Mouse (Mus musculus) liver, embryonic 14.5 days (tissue): ENCODE results near the gene Taf4. TPM values are rescaled to one million over a fixed set of nuclear protein-coding genes. Genes with fewer than 3 reads are reported as not detected.
A peak's percentile ranks its signal among the peaks of the same experiment; 100 is the strongest.

ENCODE experiments used
- ATAC-seq: fragments of 200-750 bp; cut with Nextera tagmentation; 2 replicates; pipeline ENCODE4 v1.8.0; 2017; ENCODE audit warnings: moderate number of reproducible peaks, mild to moderate bottlenecking, moderate library complexity; ENCODE audit not compliant: insufficient read depth
- DNase-seq, 3 experiments: peaks; one replicate each; pipeline ENCODE4 v3.0.0-alpha.2; 2012 to 2013; ENCODE audit warnings: low read depth in 3 of 3, low spot score in 3 of 3
- H3K27ac ChIP-seq: fragments of 300-500 bp; sonication (generic); 2 replicates; pipeline ENCODE4 v1.5.1; 2014; ENCODE audit warnings: moderate library complexity, mild to moderate bottlenecking, control low read depth, inconsistent platforms
- H3K27me3 ChIP-seq: fragments of 300-500 bp; sonication (generic); 2 replicates; pipeline ENCODE4 v1.6.1; 2014; ENCODE audit warnings: mild to moderate bottlenecking, low read length, moderate library complexity; ENCODE audit not compliant: control insufficient read depth, insufficient read depth
- H3K36me3 ChIP-seq: fragments of 300-500 bp; sonication (generic); replicated peaks from 2 replicates; pipeline ENCODE4 v1.6.1; 2014; ENCODE audit warnings: low read depth; ENCODE audit not compliant: control insufficient read depth, insufficient read depth
- H3K4me1 ChIP-seq, 2 experiments: fragments of 200-500 bp in 1 of 2; fragments of 300-500 bp in 1 of 2; sonication (generic) in 1 of 2; replicated peaks; 2 replicates each; pipeline ENCODE4 v1.6.1; 2012 to 2014; ENCODE audit warnings: antibody characterized with exemption in 1 of 2, inconsistent platforms in 1 of 2, low read length in 1 of 2; ENCODE audit not compliant: control insufficient read depth in 2 of 2, insufficient read depth in 2 of 2
- H3K4me2 ChIP-seq: fragments of 300-500 bp; sonication (generic); 2 replicates; pipeline ENCODE4 v1.6.1; 2014; ENCODE audit warnings: low read depth, mild to moderate bottlenecking, control low read depth, moderate library complexity
- H3K4me3 ChIP-seq, 2 experiments: fragments of 200-500 bp in 1 of 2; fragments of 300-500 bp in 1 of 2; sonication (generic) in 1 of 2; 2 replicates each; pipeline ENCODE4 v1.5.1; 2012 to 2014; ENCODE audit warnings: low read depth in 2 of 2, low read length in 2 of 2, mild to moderate bottlenecking in 2 of 2, control low read depth in 1 of 2, inconsistent platforms in 1 of 2, moderate library complexity in 1 of 2; ENCODE audit not compliant: insufficient read depth in 1 of 2
- H3K9ac ChIP-seq: fragments of 300-500 bp; sonication (generic); replicated peaks from 2 replicates; pipeline ENCODE4 v1.6.1; 2014; ENCODE audit warnings: mild to moderate bottlenecking, control low read depth, moderate library complexity
- H3K9me3 ChIP-seq: fragments of 300-500 bp; sonication (generic); 2 replicates; pipeline ENCODE4 v1.6.1; 2016; ENCODE audit warnings: low read length, mixed read lengths; ENCODE audit not compliant: control insufficient read depth
- CTCF ChIP-seq: IDR thresholded peaks from 2 replicates; pipeline ENCODE4 v1.5.1; 2016; ENCODE audit warnings: antibody characterized with exemption, low read depth, control low read depth
- EP300 ChIP-seq: IDR thresholded peaks from 2 replicates; pipeline ENCODE4 v1.6.1; 2016; ENCODE audit warnings: antibody characterized with exemption, low read depth
- WGBS: fragments of 180-500 bp; shearing (Covaris S2); extraction: QIAGEN DNeasy Blood & Tissue Kit; methylation state at CpG from one replicate; pipeline ENCODE4 v1.1.7; 2014; ENCODE audit not compliant: insufficient replicate concordance; 5-methylcytosine and 5-hydroxymethylcytosine counted together
- polyA plus RNA-seq, 2 experiments: library from polyadenylated mRNA; depleted of rRNA in 1 of 2; stranded (reverse) in 1 of 2; unstranded in 1 of 2; fragments of >200 nt; fragmentation: Nextera tagmentation in 1 of 2; extraction: Ambion mirVana in 1 of 2; gene quantifications; 2 replicates each; pipeline versions ENCODE4 v1.2.1 to v1.2.3; 2012 to 2014

Gene Taf4
- polyA plus RNA-seq, 2 experiments: 2.3 to 5.7 TPM

DNA sequence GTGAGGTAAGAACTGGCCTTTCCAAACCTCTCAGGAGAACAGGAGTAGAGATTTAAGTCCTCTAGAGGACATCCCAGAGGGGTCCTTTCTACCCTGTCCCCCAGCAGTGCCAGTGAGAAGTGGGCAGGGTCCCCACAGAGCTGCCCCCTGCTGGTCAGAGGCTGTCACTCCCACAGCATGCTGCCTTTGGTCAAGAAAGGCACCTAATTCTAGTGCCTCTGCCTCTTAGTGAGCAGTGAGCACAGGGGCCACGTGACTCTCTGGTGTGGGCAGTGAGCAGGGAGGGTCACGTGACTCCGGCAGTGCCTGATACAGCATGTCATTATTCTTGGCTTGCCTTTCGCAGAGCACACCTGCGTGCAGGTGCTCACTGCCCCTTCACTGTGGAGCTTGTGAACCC, 103.1 kb downstream of the Taf4 start:
- H3K27ac ChIP-seq: no peak overlapping the region
- DNase-seq (no peak), ATAC-seq (no peak)
- H3K4me2 ChIP-seq: no peak overlapping the region
- no peak overlapping the region for H3K9ac ChIP-seq
- no peaks in the 10 kb centered on the region for H3K4me1 ChIP-seq
- WGBS: 38% methylated on average over 5 of the region's 5 CpGs
- no peaks in the 10 kb centered on the region for H3K27me3 ChIP-seq
- H3K36me3 ChIP-seq: no peaks in the 10 kb centered on the region
- no peak for TF ChIP-seq EP300
- TF ChIP-seq CTCF: peak; percentile 70
- no peaks in the 10 kb centered on the region for H3K9me3 ChIP-seq
- no peak overlapping the region for H3K4me3 ChIP-seq

DNA sequence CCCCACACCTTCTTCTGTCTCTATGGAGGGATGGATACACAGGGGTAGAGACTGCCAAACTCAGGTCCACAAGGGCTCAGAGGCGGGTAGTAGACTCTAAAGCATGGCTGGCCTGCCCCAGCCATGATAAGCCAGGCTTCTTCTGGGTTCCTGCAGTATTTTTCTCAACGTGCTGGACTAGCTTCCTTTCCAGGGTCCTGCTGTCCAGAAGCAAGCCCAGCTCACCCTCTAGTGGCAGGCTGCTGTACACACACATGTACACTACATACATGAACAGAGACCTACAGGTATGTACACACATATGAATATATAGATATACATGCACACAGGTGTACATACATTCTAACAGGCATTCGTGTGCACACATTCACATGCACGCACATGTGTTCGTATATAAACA, 103.7 kb downstream of the Taf4 start:
- no peak overlapping the region for H3K4me3 ChIP-seq
- H3K36me3 ChIP-seq: no peaks in the 10 kb centered on the region
- no peak for ATAC-seq
- no peaks in the 10 kb centered on the region for H3K9me3 ChIP-seq
- WGBS: 59% methylated on average over 5 of the region's 5 CpGs
- H3K4me2 ChIP-seq: no peak overlapping the region
- no peaks in the 10 kb centered on the region for H3K27me3 ChIP-seq
- H3K9ac ChIP-seq: no peak overlapping the region
- H3K27ac ChIP-seq: no peak overlapping the region
- DNase-seq: no peak
- TF ChIP-seq CTCF (peak; percentile 30), EP300 (no peak)
- no peaks in the 10 kb centered on the region for H3K4me1 ChIP-seq

DNA sequence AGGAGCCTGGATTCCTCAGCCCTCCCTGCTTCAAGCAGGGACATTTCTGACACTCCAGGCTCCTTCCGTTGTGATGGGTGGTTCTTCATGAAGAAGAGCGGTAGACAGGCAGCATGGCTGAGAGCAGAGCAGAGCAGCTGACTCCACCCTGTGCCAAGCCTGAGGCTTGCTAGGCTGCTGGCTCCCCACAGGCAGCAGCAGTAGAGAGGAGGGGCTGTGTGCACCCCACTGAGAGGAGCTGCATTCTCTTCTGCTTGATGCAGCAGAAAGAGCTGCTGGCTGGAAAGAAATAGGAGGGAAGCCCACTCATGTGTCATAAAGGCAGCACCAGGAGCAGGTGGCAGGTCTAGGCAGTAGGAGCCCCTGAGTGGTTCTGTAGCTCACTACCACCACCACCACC, 106.6 kb downstream of the Taf4 start:
- 9% methylated on average over 2 of the region's 2 CpGs for WGBS
- no peak overlapping the region for H3K9ac ChIP-seq
- DNase-seq (no peak), ATAC-seq (no peak)
- H3K27me3 ChIP-seq: no peaks in the 10 kb centered on the region
- H3K36me3 ChIP-seq: no peaks in the 10 kb centered on the region
- H3K4me1 ChIP-seq: no peaks in the 10 kb centered on the region
- no peak overlapping the region for H3K27ac ChIP-seq
- no peak overlapping the region for H3K4me2 ChIP-seq
- no peaks in the 10 kb centered on the region for H3K9me3 ChIP-seq
- TF ChIP-seq CTCF (no peak), EP300 (no peak)
- no peak overlapping the region for H3K4me3 ChIP-seq

DNA sequence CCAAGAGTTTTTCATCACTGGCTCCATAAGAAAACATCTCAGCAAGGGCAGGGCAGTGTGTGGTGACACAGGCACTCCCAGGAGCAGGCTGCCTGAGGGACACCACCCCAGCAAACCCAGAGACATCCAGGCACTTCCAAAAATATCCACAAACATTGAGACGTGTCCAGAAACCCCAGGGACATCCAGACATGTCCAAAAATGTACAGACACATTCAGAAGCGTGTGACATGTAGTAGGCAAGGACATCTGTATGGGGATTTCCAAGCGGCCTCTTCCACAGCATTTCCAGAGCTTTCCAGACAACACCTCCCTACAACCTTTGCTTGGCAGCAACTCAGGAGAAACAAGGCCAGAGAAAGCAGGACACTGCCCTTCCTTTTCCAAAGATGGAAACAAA, 108.8 kb downstream of the Taf4 start:
- no peak overlapping the region for H3K4me2 ChIP-seq
- H3K27me3 ChIP-seq: no peaks in the 10 kb centered on the region
- no peak overlapping the region for H3K27ac ChIP-seq
- H3K4me1 ChIP-seq: no peaks in the 10 kb centered on the region
- no peak for DNase-seq
- WGBS: 43% methylated on average over 3 of the region's 3 CpGs
- no peaks in the 10 kb centered on the region for H3K9me3 ChIP-seq
- no peak overlapping the region for H3K9ac ChIP-seq
- H3K4me3 ChIP-seq: no peak overlapping the region
- no peak for TF ChIP-seq EP300
- TF ChIP-seq CTCF: no peak
- no peaks in the 10 kb centered on the region for H3K36me3 ChIP-seq
- ATAC-seq: no peak

DNA sequence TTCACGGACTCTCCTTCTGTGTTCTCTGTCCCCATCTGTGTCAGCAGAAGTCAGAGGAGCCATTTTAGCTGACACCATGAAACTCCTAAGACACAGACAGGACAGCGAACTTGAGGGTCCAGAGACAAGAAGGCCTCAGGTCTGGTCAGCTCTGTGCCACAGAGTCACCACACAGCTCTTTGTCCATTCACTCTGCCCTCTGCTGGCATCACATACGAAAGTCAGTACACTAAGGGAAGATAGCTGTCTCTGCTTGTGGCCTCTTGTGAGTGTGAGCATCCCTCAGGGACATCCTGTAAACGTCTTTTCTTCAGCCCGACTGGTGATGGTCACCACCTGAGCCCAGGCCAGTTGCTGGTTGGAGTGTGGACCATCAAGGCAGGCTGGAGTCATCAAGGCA, 111.3 kb downstream of the Taf4 start:
- Histone ChIP-seq H3K4me3 (no peak overlapping the region), H3K9ac (no peak overlapping the region), H3K9me3 (no peaks in the 10 kb centered on the region), H3K4me2 (no peak overlapping the region), H3K27me3 (no peaks in the 10 kb centered on the region), H3K4me1 (no peaks in the 10 kb centered on the region), H3K36me3 (no peaks in the 10 kb centered on the region), H3K27ac (no peak overlapping the region)
- WGBS: 47% methylated on average over 5 of the region's 5 CpGs
- no peak for ATAC-seq
- 0 out of 2 replicates have a peak, but pooled peaks have one; percentile 9 for TF ChIP-seq CTCF
- TF ChIP-seq EP300: no peak
- no peak for DNase-seq

DNA sequence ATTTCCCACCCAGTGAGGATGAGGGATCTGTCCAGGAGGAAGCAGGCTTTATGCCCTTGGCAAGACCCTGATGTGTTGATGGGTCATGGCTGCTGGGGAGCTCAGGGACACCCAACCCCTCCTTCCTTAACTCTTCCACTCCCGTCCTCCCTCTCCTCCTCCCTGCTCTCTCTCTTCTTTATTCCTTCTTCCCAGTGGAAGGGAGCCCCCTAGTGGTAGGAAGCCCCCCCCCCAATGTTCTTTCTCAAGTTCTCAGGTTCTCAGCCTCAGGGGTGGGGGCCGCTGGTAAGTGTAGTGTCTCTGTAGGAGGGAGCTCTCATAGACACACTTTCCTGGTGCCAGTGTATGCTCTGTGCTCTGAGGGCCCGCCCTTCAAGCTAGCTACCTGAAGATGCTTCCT, 113.2 kb downstream of the Taf4 start:
- DNase-seq (no peak), ATAC-seq (no peak)
- no peaks in the 10 kb centered on the region for H3K9me3 ChIP-seq
- H3K27me3 ChIP-seq: no peaks in the 10 kb centered on the region
- no peaks in the 10 kb centered on the region for H3K4me1 ChIP-seq
- no peak overlapping the region for H3K4me2 ChIP-seq
- no peak overlapping the region for H3K4me3 ChIP-seq
- no peak overlapping the region for H3K27ac ChIP-seq
- 47% methylated on average over 3 of the region's 3 CpGs for WGBS
- H3K9ac ChIP-seq: no peak overlapping the region
- no peak for TF ChIP-seq EP300
- TF ChIP-seq CTCF: peak; percentile 48
- H3K36me3 ChIP-seq: no peaks in the 10 kb centered on the region
